Mouse (Mus musculus): ENCODE results near the gene Tmem201.

GRCm38 (mm10) chr4:149735624-149736250 is 2.1 kb downstream of the Tmem201 start:
- TF ChIP-seq CTCF (IDR thresholded peaks at IDR 0.05; ENCODE audit: low read depth, low read length) = no peak
- TF ChIP-seq POLR2A (IDR thresholded peaks at IDR 0.05; ENCODE audit: extremely low read depth, insufficient read depth, low read length) = no peak
